11 mouse cellular contexts compared by ENCODE assay signal in the genomic region with DNA sequence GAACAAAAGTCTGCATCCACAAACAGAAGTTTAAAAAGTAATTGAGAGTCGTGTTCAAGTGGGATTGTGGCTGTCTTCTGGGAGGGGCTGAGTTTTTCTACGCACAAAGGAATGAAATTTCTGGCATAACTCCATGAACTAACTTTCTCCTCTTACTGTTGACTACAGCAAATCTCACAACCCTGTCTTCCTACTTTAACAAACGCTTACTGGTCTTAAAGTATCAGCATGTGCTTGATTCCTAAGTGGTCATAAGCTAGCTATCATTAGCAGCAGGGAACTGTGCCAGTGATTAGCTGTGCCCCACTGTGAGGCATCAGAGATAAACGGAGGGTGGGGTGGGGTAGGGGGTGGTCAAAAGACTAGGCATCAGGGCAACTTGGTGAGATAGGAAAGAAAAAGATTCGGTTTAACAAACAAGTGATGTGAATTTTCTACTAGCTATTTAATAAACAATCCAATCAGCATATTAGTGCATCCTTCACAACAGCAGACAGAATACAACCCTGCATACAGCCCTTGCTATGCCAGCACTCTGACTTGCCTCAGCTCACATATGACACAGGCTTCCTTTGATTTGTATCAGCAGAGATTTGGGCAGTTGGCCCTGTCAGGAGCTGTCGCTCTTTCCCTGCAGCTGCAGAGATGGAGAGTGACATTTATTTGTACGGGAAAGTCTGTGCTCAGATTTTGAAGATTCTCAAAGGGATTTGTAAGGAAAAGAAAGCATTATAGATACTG.
DNase-seq lines count a peak whose midpoint lies in the region; ATAC-seq and TF ChIP-seq lines count a peak whose summit lies in the region.
"Had no signal": no experiment of that assay in that cellular context is flagged by ENCODE, and none has a peak within 500 bp of the region (broad histone marks: within the 10 kb centered on the region; RNA-seq: fewer than 3 reads in every experiment).

No protein-coding gene starts in this region.

- H3K9ac ChIP-seq in kidney, embryonic 16.5 days (replicated peaks; ENCODE audit: low read length), result no peak overlapping the region
- H3K9ac ChIP-seq in intestine, embryonic 16.5 days (ENCODE audit: low read depth, low read length), result no peak overlapping the region
- H3K9ac ChIP-seq: hindbrain, embryonic 15.5 days had no signal

- WGBS in kidney, embryonic 16.5 days, result 60% methylated on average over 7 of the region's 7 CpGs
- WGBS in intestine, embryonic 16.5 days, result 49% methylated on average over 7 of the region's 7 CpGs

- no peaks in the 10 kb centered on the region for H3K9me3 ChIP-seq in kidney, embryonic 16.5 days (ENCODE audit: low read length)
- no peaks in the 10 kb centered on the region for H3K9me3 ChIP-seq in intestine, embryonic 16.5 days (ENCODE audit: control insufficient read depth, low read length)
- H3K9me3 ChIP-seq: G1E; hindbrain, embryonic 15.5 days; megakaryocyte, embryonic 14.5 days had no signal

- H3K36me3 ChIP-seq in kidney, embryonic 16.5 days (ENCODE audit: insufficient read depth, low read length), result no peaks in the 10 kb centered on the region
- no peaks in the 10 kb centered on the region for H3K36me3 ChIP-seq in intestine, embryonic 16.5 days (ENCODE audit: control insufficient read depth, insufficient read depth, low read length)
- H3K36me3 ChIP-seq: hindbrain, embryonic 15.5 days had no signal

- no peak for TF ChIP-seq POLR2A in embryonic fibroblast, embryonic 13.5 days (IDR thresholded peaks at IDR 0.05; ENCODE audit: low read depth, low read length)

- H3K4me2 ChIP-seq in kidney, embryonic 16.5 days (replicated peaks; ENCODE audit: low read depth, low read length), result no peak overlapping the region
- H3K4me2 ChIP-seq in intestine, embryonic 16.5 days (ENCODE audit: low read depth, low read length), result no peak overlapping the region
- H3K4me2 ChIP-seq: hindbrain, embryonic 15.5 days had no signal

- peak overlapping the region; percentile 59 for H3K27ac ChIP-seq in kidney, embryonic 16.5 days (ENCODE audit: low read length)
- peak overlapping the region; percentile 4; the same call in 1 of the 2 replicates for H3K27ac ChIP-seq in embryonic fibroblast, embryonic 13.5 days (ENCODE audit: insufficient read depth, low read length)
- peak overlapping the region; percentile 83 for H3K27ac ChIP-seq in intestine, embryonic 16.5 days (ENCODE audit: low read length)
- H3K27ac ChIP-seq: hindbrain, embryonic 15.5 days had no signal

- no peak for TF ChIP-seq CTCF in embryonic fibroblast, embryonic 13.5 days (IDR thresholded peaks at IDR 0.05; ENCODE audit: borderline replicate concordance, insufficient read depth, low read length)

- H3K4me3 ChIP-seq in kidney, embryonic 16.5 days (ENCODE audit: low read length), result no peak overlapping the region
- no peak overlapping the region for H3K4me3 ChIP-seq in embryonic fibroblast, embryonic 13.5 days (ENCODE audit: insufficient read depth, low read length)
- H3K4me3 ChIP-seq in intestine, embryonic 16.5 days (ENCODE audit: low read length), result no peak overlapping the region
- H3K4me3 ChIP-seq: hindbrain, embryonic 15.5 days; megakaryocyte, embryonic 14.5 days had no signal

- DNase-seq in kidney, adult 18-20 months, result no peak
- DNase-seq in brain, adult 2 months (ENCODE audit: low read depth, low spot score), result peak; percentile 68
- no peak for DNase-seq in spleen, postnatal 36 days (ENCODE audit: low spot score in 2 of 2)
- DNase-seq in spleen, postnatal 10 days (ENCODE audit: low spot score in 2 of 2), result no peak
- DNase-seq: cerebellum, adult 8-10 months had no signal

- H3K4me1 ChIP-seq in kidney, embryonic 16.5 days (ENCODE audit: insufficient read depth, low read length), result peaks cover 6% of the 10 kb centered on the region; the same call in 1 of the 2 replicates
- H3K4me1 ChIP-seq in embryonic fibroblast, embryonic 13.5 days (ENCODE audit: control insufficient read depth, insufficient read depth, low read length), result peaks cover 11% of the 10 kb centered on the region
- H3K4me1 ChIP-seq in intestine, embryonic 16.5 days (ENCODE audit: control insufficient read depth, insufficient read depth, low read length), result peaks cover 6% of the 10 kb centered on the region; the same call in 1 of the 2 replicates
- H3K4me1 ChIP-seq: hindbrain, embryonic 15.5 days; megakaryocyte, embryonic 14.5 days had no signal

- ATAC-seq in kidney, embryonic 16.5 days (ENCODE audit: low FRiP score, low TSS enrichment), result no peak
- peak; percentile 21 for ATAC-seq in intestine, embryonic 16.5 days

- H3K27me3 ChIP-seq in kidney, embryonic 16.5 days (ENCODE audit: insufficient read depth, low read length), result no peaks in the 10 kb centered on the region
- no peaks in the 10 kb centered on the region for H3K27me3 ChIP-seq in intestine, embryonic 16.5 days (replicated peaks; ENCODE audit: control insufficient read depth, insufficient read depth, low read length)
- H3K27me3 ChIP-seq: hindbrain, embryonic 15.5 days; megakaryocyte, embryonic 14.5 days had no signal

Comparison
In these comparisons a context has a peak if more than half of its experiments do, and no peak if none do; other contexts are left out.
1. H3K27ac ChIP-seq: peak in every context shown above with its lines; median percentile 83 in intestine, embryonic 16.5 days; 59 in kidney, embryonic 16.5 days; 4 in embryonic fibroblast, embryonic 13.5 days.